Mouse (Mus musculus) heart, postnatal 0 days (tissue): ENCODE measurements around the gene Try4.
"Not testable (repeated sequence)": the region's sequence is repeated elsewhere in the genome, so short reads cannot be mapped to it uniquely, and the experiment has no call there.

ENCODE experiments used
- CTCF ChIP-seq: IDR thresholded peaks from 2 replicates; pipeline ENCODE4 v1.5.1; 2016; ENCODE audit warnings: antibody characterized with exemption, control low read depth, low read depth
- EP300 ChIP-seq: IDR thresholded peaks from 2 replicates; pipeline ENCODE4 v1.6.1; 2016; ENCODE audit warnings: antibody characterized with exemption, low read depth

GRCm38 (mm10) chr6:41253314-41253713 lies 48.8 kb upstream of the Try4 start:
- not testable (repeated sequence) for TF ChIP-seq EP300, CTCF
